Mouse (Mus musculus) olfactory bulb, adult 2 months (tissue): Measurements from ENCODE around the gene Lrrc8d. TPM values are rescaled to one million over a fixed set of nuclear protein-coding genes. Genes with fewer than 3 reads are reported as not detected.

Source experiments
- H3K27ac ChIP-seq: fragments of 200-500 bp; 2 replicates; pipeline ENCODE4 v1.5.1; 2012; ENCODE audit warnings: low read depth, low read length; ENCODE audit not compliant: insufficient read depth
- H3K4me1 ChIP-seq: fragments of 200-500 bp; 2 replicates; pipeline ENCODE4 v1.6.1; 2012; ENCODE audit warnings: low read length; ENCODE audit not compliant: control insufficient read depth, insufficient read depth
- H3K4me3 ChIP-seq: fragments of 200-500 bp; 2 replicates; pipeline ENCODE4 v1.5.1; 2012; ENCODE audit warnings: mild to moderate bottlenecking, low read depth, low read length, moderate library complexity; ENCODE audit not compliant: insufficient read depth
- CTCF ChIP-seq: fragments of 200-500 bp; IDR thresholded peaks from 2 replicates; pipeline ENCODE4 v1.5.1; 2012; ENCODE audit warnings: low read depth, mild to moderate bottlenecking, low read length, moderate library complexity; ENCODE audit not compliant: insufficient read depth
- POLR2A ChIP-seq: fragments of 200-500 bp; IDR thresholded peaks from 2 replicates; pipeline ENCODE4 v1.6.1; 2012; ENCODE audit warnings: mild to moderate bottlenecking, low read depth, low read length, moderate library complexity; ENCODE audit not compliant: insufficient read depth
- WGBS: fragments of 180-500 bp; shearing (Covaris S2); methylation state at CpG from one replicate; pipeline ENCODE4 v1.1.7; 2018; 5-methylcytosine and 5-hydroxymethylcytosine counted together
- polyA plus RNA-seq: library from polyadenylated mRNA; stranded (reverse); fragments of >200 nt; gene quantifications from 2 replicates; pipeline ENCODE4 v1.2.4, GENCODE M21; 2012; ENCODE audit warnings: low replicate concordance; ENCODE audit not compliant: missing spikeins, insufficient read depth, insufficient read length

The Lrrc8d gene
- polyA plus RNA-seq, 1 experiment, result not detected

DNA sequence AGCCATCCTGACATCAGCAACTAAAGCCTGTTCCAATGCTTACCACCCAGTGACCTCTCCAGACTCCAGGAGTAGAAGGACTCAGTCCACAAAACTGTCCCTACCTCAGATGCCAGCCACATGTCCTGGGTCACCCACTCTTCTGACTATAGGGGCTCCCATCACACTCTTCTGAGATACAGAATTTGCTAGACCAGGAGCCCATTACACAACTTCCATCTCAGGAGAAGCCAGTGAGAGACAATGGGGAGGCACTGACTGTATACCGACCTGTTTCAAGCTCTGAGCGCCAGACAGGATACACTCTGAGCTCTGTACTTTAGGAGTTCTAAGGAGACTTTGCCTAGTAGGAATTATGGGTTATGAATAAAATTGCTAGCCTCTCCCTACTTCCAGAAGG is 30.7 kb upstream of the Lrrc8d start:
- Histone ChIP-seq H3K4me3 (no peak overlapping the region), H3K27ac (no peak overlapping the region), H3K4me1 (no peaks in the 10 kb centered on the region)
- TF ChIP-seq POLR2A, result no peak
- TF ChIP-seq CTCF, result no peak
- 97% methylated on average over 2 of the region's 2 CpGs for WGBS

DNA sequence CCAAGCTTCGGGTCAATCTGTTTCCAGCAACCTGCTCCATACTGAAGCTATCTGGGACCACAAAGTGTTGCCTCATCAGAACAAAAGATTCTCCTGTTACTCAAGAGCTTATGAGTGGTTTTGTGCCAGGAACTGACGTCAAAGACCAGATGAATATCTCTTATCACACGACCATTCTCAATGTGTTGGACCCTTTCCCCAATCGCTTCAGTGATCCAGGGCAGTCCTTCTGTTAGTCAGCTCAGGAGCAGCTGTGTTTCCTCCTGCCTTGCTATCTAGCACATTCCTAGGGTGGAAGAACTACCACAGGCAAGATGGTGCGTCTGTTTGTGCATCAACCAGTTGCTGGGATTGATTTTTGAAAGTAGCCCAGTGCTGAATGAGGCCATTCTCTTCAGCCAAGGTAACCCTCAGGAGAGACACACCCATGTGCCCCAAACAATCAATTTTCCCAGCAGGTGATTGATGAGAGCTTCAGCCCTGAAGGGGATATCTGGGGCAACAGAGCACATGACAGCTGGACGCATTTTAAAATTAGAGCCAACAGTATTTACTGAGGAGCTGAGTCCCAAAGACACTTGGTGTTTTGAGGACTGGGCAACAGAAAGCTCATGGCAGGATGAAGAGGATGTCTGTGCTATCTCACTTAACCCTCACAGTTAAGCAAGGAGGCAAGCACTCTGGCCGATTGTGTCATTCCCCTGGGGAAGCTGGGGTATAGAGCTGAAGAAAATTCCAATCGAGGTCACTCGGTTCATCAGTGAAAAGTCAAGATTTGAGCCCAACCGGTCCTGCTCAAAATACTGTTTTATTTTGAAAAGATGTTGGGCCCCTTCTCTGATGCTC is 30.0 kb upstream of the Lrrc8d start:
- no peak overlapping the region for H3K27ac ChIP-seq
- 71% methylated on average over 10 of the region's 10 CpGs for WGBS
- H3K4me3 ChIP-seq, result no peak overlapping the region
- TF ChIP-seq CTCF, result no peak
- TF ChIP-seq POLR2A, result no peak
- H3K4me1 ChIP-seq, result no peaks in the 10 kb centered on the region

DNA sequence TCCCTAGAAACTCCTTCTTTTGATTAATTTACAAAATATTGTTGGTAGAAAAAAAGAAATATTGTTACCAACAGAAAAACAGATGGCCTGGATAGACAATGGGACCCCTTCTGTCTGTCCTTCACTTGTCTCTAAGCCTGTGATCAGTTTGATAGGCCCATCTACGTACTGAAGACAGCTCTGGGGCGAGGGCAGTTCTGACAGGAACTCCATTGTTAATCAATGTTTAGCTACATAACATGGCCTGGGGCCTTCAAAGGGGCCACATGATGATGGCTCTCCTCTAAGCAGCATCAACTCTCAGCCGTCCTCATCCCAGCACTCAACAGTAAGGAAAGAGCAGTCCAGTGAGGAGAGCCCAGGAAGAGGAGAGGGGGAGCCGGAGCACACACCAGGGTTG is 27.4 kb upstream of the Lrrc8d start:
- no peak overlapping the region for H3K27ac ChIP-seq
- 92% methylated on average over 4 of the region's 4 CpGs for WGBS
- H3K4me3 ChIP-seq, result no peak overlapping the region
- no peaks in the 10 kb centered on the region for H3K4me1 ChIP-seq
- no peak for TF ChIP-seq POLR2A
- no peak for TF ChIP-seq CTCF

DNA sequence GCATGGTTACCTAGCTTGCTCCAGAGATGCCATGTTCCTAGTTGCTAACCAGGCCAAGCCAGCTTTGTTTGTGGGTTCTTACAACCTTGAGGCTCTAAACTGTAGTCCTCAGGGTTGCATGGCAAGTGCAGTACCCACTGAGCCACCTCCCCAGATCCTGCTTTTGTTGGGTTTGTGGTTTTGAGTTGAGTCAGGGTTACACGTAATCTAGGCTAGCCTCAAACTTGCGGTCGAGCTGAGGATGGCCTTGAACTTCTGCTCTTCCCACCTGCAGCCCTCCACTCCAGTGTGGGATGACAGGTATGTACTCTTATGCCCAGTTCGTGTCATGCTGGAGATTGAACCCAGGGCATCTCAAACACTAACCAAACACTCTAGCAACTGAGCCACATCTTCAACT is 24.3 kb upstream of the Lrrc8d start:
- peaks cover 4% of the 10 kb centered on the region for H3K4me1 ChIP-seq
- H3K4me3 ChIP-seq, result no peak overlapping the region
- WGBS, result 96% methylated on average over 4 of the region's 4 CpGs
- H3K27ac ChIP-seq, result no peak overlapping the region
- TF ChIP-seq POLR2A (no peak), CTCF (no peak)

DNA sequence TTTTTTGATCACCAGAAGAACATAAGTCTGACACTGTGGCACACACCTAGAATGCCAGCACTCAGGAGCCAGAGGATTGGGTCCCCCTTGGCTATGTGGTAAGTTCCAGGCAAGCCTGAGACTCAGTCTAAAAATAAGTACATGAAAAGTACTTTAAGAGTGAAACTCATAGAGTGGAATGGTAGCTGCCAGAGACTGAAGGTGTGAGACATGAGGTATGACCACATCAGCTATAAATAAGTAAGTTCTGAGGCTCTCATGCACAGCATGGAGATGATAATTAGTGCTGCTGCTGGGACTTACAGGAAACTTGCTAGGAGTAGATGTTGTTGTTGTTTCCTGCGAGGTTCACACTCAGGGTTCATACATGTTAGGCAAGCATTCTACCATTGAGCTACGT is 22.7 kb upstream of the Lrrc8d start:
- TF ChIP-seq POLR2A (no peak), CTCF (no peak)
- H3K27ac ChIP-seq, result no peak overlapping the region
- H3K4me3 ChIP-seq, result no peak overlapping the region
- H3K4me1 ChIP-seq, result peaks cover 7% of the 10 kb centered on the region
- 88% methylated on average over 2 of the region's 2 CpGs for WGBS

DNA sequence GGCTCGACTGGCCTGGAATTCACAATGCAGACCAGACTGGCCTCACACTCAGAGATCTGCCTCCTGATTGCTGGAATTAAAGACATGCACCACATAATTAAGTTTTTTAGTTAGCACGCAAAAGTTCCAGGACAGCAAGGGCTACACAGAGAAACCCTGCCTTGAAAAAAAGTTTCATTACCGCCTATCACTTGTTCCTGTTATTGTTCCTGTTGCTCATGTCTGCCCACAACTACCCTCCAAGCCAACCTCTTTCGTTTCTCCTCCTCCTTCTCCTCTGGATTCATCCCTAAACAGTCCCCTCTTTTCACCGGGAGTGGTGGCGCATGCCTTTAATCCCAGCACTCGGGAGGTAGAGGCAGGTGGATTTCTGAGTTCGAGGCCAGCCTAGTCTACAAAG is 21.5 kb upstream of the Lrrc8d start:
- Histone ChIP-seq H3K4me1 (peaks cover 7% of the 10 kb centered on the region), H3K27ac (no peak overlapping the region), H3K4me3 (no peak overlapping the region)
- TF ChIP-seq CTCF, result no peak
- TF ChIP-seq POLR2A, result no peak
- 86% methylated on average over 8 of the region's 8 CpGs for WGBS

DNA sequence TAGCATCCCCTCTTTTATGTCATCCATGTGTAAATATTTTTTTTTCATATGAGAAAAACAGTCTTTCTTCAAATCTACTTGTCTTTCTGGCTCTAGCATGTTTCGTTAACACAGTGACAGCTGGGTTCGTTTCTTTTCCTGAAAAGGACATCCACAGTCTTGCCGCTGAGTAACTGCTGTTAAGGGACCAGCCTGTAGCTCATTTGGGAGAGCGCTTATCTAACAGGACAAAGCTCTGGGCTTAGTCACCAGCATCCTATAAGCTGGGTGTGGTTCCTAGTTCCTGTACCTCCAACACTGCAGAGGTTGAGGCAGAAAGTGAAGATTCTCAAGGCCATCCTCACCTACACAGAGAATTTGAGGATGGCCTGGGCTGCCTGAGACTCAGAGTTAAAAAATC is 20.5 kb upstream of the Lrrc8d start:
- peaks cover 9% of the 10 kb centered on the region for H3K4me1 ChIP-seq
- H3K4me3 ChIP-seq, result no peak overlapping the region
- 86% methylated on average over 4 of the region's 4 CpGs for WGBS
- no peak overlapping the region for H3K27ac ChIP-seq
- no peak for TF ChIP-seq CTCF
- TF ChIP-seq POLR2A, result no peak

DNA sequence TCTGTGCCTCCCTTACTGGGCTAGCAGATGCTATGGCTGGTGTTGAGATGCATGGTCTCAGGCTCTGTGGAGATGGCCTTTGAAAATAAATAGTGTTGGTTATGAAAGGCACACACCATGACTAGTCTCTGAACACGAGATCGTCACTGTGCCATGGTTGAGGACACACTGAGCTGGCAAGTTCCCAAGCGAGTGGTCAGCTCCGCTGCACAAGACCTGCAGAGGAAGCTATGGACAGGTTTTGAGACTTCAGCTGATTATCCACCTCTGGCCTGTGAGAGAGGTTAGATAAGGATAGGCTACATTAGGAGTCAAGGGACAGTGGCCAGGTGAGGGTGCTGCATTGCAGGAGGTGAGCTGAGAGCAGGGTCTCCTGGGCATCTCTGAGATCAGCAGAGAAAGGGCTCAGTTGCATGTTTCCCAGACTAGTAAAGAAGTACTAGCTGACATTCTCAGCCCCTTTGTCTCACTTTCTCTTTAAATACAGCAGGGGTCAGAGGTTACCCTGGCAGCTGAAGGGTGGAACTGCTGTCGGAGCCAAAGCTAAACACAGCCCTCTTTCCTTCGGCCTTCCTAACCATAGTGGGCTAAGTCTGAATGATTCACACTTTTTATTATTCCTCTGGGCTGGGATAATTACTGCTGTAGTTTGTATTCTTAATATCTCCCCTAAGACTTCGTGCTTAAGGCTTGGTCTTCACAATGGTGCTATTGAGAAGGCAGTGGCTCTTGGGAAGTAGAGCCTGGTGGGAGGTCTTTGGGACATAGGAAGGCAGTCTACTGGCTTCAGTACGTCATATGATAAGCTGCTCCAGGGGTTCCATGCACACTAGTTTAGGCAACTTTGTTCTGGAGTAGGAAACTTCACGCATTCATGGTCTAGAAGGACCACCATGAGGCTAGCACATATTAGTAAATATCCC is 19.6 kb upstream of the Lrrc8d start:
- Histone ChIP-seq H3K4me3 (no peak overlapping the region), H3K27ac (no peak overlapping the region), H3K4me1 (peaks cover 9% of the 10 kb centered on the region)
- WGBS, result 62% methylated on average over 9 of the region's 9 CpGs
- TF ChIP-seq POLR2A (no peak), CTCF (no peak)

DNA sequence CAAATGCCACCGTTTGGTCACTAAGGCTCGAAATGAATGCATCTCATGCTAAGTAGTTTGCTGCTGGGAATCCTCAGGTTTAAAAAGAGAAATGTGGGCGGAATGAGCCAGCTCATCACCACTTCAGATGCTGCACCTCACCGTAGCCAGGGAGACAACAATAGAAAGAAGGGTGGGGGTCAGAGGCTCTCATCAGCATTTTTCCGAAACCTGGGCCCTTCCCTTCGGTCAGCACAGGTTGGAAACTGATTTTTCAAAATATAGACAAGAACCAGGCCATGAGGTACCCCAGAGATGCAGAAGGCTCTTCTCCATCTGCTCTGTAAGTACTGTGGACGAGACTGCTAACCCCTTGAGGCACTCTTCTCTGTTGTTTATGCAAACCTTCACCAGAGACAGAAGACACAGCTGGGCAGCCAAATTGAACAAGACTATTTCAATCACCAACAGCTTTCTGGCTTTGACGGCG is 17.6 kb upstream of the Lrrc8d start:
- H3K4me3 ChIP-seq, result no peak overlapping the region
- H3K4me1 ChIP-seq, result peaks cover 9% of the 10 kb centered on the region
- H3K27ac ChIP-seq, result no peak overlapping the region
- WGBS, result 60% methylated on average over 9 of the region's 9 CpGs
- TF ChIP-seq CTCF (no peak), POLR2A (no peak)
